Mouse (Mus musculus): ENCODE data around the gene Sall4.

GRCm38 (mm10) chr2:168726007-168726406 lies 41.7 kb downstream of the Sall4 start:
- TF ChIP-seq TAL1 (IDR thresholded peaks at IDR 0.05; ENCODE audit: low read length), result no peak
- no peak for TF ChIP-seq GATA1 (IDR thresholded peaks at IDR 0.05; ENCODE audit: low read length)
